Mouse (Mus musculus) lung, postnatal 4 days (tissue): ENCODE measurements at regions not wholly inside any gene's neighbourhood (a gene's known extent, or its start where the extent isn't known, plus 50 kb on each side); places are given as distances from the start of the nearest gene placed in this dataset.

Source experiments
- DNase-seq, 2 experiments: peaks; one replicate each; pipeline ENCODE4 v3.0.0; 2021

- DNase-seq: no peak
Measured at GRCm38 (mm10) chr16:72152920-72153319, 155.2 kb upstream of the Robo1 start.

DNA sequence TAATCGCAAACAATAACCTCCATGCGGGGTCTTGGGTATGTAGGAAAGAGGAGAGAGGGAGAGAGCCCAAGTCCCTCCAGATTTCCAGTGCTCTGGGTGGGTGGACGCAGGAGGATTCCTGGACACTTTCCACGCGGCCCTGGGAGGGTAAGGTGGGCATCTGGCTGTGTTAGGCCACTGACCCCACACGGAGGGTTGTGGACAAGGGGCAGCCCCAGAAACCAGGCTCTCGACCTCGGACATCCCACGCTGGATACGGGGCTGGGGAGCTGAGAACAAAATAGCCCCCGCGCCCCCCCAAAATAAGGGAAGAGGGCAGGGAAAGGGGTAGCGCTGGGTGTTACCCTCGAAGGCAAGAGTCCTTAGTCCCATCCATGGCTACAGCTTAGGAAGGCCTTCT, 150.2 kb upstream of the Robo1 start:
- DNase-seq: no peak

DNA sequence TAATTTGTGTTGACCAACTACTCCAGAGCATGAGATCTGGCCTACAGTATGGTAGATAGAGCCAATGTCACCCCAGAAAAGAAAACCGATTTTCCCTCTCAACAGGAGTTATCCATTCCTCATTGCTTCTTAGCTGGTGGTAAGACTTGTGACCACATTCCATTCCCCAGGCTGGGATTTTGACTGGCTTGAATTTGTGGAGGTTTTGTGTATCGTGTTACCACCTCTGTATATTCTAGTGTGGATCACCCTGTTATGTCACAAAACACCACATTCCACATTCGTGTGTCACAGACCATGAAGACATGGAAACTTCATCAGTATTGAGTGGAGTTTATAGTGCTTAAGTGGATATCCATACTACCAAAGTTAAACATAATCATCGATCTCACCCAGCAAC, 148.7 kb upstream of the Robo1 start:
- DNase-seq: no peak

GRCm38 (mm10) chr16:72175727-72176126, 132.4 kb upstream of the Robo1 start:
- DNase-seq: no peak

GRCm38 (mm10) chr16:72194320-72194719, 113.8 kb upstream of the Robo1 start:
- DNase-seq: no peak

DNA sequence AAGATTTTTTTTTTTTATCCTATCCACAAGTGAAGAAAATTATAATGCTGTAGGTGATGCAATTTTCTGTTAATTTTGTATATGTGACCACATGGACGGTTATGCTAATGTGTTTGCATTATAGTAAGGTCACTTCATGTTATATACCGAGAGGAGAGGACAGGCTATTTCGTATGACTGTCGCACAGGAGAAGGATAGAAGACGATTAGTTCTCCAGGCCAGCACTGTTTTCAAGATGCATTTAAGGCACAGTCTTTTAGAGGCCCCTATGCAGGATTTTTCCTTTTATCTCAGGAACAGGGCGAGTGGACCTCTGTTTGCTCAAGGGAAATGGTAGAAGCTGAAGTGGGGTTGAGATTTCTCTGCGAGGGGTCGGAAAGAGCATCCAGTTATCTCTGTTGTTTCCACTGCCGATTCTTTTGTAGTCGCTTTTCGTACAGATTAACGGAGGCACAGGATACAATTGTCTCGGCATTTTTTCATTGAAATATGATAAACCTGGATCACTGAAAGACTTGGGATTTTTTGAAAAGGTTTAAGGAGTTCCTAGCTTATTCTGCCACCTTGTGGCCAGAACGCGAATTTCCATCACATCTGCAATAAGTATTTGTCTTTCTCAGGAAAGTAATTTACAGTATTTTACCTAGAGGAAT, 92.6 kb upstream of the Robo1 start:
- peak in 1 of 2 experiments; percentile 19 for DNase-seq

DNA sequence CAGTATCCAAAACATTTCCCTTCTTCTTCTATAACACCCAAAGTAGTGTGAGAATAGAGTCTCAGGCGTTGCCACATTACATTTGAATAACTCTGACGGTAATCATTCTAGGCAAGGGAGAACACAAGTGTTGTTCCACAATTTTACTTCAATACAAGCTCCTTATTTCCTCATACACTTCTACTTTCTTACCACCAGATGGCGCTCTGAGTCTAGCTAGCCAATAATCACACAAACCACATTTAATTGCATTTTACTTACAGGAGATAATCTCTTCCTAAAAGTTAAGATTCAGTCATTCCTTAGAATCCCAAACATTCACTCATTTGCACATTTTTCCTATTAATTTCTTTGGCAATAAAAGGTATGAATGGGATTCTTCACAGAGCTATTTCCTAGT, 90.1 kb upstream of the Robo1 start:
- no peak for DNase-seq

DNA sequence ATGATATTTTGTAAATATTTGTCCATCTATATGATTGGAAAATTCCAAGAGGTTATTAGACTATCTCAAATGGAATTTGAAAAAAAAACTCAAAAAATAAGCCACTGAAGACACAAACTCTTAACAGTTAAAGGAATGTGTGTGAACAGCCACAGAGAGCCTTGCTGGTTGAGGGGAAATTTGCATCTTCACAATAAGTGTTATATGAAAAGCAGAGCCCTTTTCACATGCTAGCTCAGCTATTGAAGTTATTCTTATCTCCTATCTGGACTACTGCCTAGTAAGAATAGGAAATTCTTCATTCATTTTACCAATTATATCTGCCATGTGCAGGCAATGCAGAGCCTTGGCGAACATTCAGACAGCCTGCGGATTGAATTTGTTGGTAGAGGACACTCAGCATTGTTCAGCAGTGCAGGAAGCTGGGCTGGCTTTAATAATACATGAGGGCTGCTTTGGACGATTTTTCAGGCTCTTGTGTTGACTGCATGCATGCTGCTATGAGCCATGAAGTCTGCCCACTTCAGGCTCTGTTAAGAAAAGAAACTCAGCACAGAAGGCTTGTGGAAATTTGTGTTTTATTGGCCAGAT, 86.1 kb upstream of the Robo1 start:
- no peak for DNase-seq

DNA sequence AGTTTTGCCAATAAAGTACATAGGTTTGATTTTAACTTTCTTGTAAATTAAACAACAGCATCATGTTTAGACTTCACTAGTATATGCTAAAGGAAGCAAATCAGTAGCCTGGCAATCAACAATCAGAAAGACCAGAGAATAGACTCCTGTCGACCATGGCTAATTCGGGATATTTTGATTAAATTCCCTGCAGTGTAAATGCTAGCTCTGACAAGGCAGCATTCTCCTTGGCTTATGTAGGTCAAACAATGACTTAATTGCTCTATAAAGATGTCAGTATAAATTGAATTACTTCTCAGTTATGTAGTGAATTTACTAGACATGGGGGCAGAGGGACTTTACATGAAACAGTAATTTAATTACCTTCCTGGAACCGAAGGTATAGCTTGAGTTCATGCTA, 84.2 kb upstream of the Robo1 start:
- no peak for DNase-seq

DNA sequence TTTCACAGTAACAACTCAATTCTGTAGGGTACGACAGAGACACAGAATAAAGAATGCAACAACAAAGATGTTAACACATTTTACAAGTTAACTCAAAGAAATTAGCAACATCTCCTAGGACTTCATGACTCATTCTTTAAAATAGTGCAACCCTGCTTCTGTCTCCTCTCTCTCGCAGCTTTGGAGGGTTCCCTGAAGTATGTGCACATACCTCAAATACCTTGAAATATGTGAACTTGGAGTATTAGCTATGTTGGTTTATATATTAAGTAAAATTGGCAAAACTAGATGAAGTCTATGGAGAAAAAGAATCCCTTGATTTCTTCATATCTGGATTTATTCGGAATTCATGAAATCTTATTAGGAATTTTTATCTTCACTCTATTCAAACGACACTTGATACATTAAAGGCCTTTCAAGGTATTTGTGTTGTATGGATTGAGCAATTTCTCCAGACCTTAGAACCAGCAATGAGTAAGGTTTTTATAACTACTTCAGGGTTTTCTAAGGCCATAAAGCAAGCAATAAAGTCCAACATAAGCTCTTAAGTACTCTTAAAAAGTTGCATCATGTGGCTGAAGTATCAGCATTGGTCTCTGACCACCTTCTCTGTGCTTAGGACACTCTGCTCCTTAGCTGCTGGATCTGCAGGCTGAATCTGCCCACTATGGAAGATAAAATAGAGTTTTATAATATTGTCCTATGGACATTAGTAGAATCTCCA, 82.8 kb upstream of the Robo1 start:
- no peak for DNase-seq

DNA sequence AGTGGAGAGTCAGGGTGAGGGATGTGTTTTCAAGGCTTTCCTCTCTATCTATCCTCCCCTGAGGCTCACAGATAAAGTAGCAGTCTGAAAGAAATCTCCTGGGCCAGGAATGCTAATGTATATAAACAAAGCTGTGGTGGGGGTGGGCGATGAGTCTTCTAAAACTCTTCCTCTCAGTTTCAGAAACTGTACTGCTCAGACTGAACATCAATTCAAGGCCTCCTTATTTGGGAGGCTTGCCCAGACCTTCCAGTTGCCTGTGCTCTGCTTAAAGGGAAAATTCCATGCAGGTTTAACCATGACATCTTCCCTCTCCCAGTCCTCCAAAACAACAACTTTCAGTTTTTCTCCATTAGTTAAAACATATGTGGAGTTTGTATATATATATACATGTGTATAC, 73.7 kb upstream of the Robo1 start:
- DNase-seq: no peak

DNA sequence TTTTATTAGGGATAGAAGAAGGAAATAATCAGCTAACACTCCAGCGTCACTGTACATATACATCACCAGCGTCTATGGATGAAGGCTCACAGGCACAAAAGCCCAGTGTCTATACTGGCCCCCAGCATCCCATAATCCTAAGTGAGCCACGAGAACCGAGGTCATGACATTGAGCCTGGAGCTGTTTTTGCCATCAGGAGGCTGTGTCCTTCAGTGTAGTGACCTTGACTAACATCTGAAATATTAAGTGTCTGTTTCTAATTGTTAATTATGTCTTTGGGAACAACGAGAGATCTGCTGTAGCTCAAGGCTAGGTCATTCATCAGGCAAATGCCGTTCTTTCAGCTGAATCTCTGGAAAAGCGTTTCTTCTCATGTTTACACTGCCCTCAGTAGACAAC, 68.5 kb upstream of the Robo1 start:
- no peak for DNase-seq

GRCm38 (mm10) chr16:72256388-72256787, 51.7 kb upstream of the Robo1 start:
- no peak for DNase-seq
